Mouse (Mus musculus): ENCODE results near the gene Rdh19. TPM values are rescaled to one million over a fixed set of nuclear protein-coding genes. Genes with fewer than 3 reads are reported as not detected.

The Rdh19 gene
- total and polyA plus RNA-seq, 3 experiments, result not detected

DNA sequence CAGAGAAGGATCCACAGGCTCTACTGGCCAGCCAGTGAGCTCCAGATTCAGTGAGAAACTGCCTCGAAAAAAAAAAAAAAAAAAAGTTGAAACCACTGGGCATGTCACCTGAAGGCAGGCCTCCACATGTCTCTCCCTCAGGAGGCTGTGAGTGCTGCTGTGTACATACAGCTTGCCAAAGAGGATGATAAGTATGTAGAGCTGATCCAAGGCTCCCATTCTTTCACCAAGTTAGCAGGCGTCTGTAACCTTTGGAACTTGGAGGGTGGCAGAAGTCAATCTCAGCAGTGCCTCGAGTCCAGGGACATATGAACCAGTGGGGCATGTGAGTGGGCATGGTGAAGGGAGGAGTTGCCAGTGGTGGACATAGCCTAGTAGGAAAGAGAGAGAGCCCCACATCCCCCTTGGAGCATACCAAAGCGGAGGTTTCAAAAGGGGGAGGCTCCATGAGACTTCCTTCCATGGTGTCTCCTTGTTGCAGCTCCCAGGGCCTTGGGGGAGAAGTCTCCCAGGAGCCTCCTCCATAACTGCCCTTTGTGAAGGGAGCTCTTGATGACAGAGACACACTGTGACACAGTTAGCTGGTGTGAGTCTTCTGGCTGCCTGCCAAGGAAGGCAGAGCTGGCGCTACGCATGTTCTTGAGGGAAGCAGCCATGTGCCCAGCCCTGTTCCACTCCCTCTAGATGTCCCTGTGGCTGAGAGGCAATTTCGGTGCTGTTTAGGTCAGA, 55.2 kb downstream of the Rdh19 start:
- H3K4me3 ChIP-seq (ENCODE audit: control insufficient read depth in 1 of 2, insufficient read depth in 1 of 2, low read depth in 2 of 2, low read length in 2 of 2), result no peak overlapping the region
- TF ChIP-seq POLR2AphosphoS2 (IDR thresholded peaks at IDR 0.05; ENCODE audit: low read length) (no peak), GATA1 (IDR thresholded peaks at IDR 0.05; ENCODE audit: low read depth, low read length) (no peak), RCOR1 (IDR thresholded peaks at IDR 0.05; ENCODE audit: low read depth, low read length) (no peak), TBP (IDR thresholded peaks at IDR 0.05; ENCODE audit: low read depth, low read length) (no peak)
- no peak overlapping the region for H3K9ac ChIP-seq (ENCODE audit: control insufficient read depth, low read depth, low read length, poor library complexity, severe bottlenecking)
- no peaks in the 10 kb centered on the region for H3K36me3 ChIP-seq (ENCODE audit: control insufficient read depth in 1 of 2, insufficient read depth in 2 of 2, low read length in 2 of 2)
- H3K9me3 ChIP-seq (replicated peaks; ENCODE audit: insufficient read depth, low read length), result no peaks in the 10 kb centered on the region
- no peak overlapping the region for H3K27ac ChIP-seq (ENCODE audit: control insufficient read depth, low read depth, low read length)
- H3K4me1 ChIP-seq (ENCODE audit: control insufficient read depth in 1 of 2, insufficient read depth in 2 of 2, low read length in 2 of 2), result no peaks in the 10 kb centered on the region
- no peaks in the 10 kb centered on the region for H3K79me2 ChIP-seq (ENCODE audit: control insufficient read depth, insufficient read depth, low read length, poor library complexity)
- H3K27me3 ChIP-seq (ENCODE audit: control insufficient read depth in 1 of 2, insufficient read depth in 2 of 2, low read length in 2 of 2), result peaks cover 5% of the 10 kb centered on the region in 2 experiments; a peak in 3 of 4 replicates
- peak; percentile 21 for DNase-seq (ENCODE audit: low read depth, low spot score)

DNA sequence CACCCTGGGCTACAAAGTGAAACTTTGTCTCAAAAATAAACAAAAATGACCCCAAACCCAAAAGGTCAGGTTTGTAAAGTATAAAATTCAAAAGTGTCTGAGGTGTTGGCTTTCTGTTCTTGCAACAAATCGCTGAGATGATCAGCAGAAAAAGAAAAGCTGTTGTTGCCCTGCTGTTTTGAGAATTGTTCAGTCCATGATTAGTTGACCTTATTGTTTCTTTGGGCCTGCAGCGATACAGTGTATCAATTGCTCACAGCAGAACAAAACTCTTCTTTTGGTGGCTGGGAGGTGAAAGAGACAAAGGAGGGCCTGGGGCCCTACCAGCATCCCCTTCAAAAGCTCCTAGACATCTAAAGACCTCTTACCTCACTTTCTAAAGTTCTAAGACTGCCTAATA, 56.4 kb downstream of the Rdh19 start:
- H3K4me1 ChIP-seq (ENCODE audit: control insufficient read depth in 1 of 2, insufficient read depth in 2 of 2, low read length in 2 of 2), result no peaks in the 10 kb centered on the region
- H3K27me3 ChIP-seq (ENCODE audit: control insufficient read depth in 1 of 2, insufficient read depth in 2 of 2, low read length in 2 of 2), result peaks cover 0 to 9% of the 10 kb centered on the region in 2 experiments; a peak in 3 of 4 replicates
- H3K27ac ChIP-seq (ENCODE audit: control insufficient read depth, low read depth, low read length), result no peak overlapping the region
- TF ChIP-seq RAD21 (IDR thresholded peaks at IDR 0.05; ENCODE audit: low read depth, low read length) (no peak), E2F4 (IDR thresholded peaks at IDR 0.05; ENCODE audit: borderline replicate concordance, low read depth, low read length) (no peak), KAT2A (conservative IDR thresholded peaks at IDR 0.05; ENCODE audit: low read depth, low read length) (no peak), CHD2 (IDR thresholded peaks at IDR 0.05; ENCODE audit: low read length) (no peak), MYC (IDR thresholded peaks at IDR 0.05; ENCODE audit: low read depth, low read length) (no peak), NELFE (IDR thresholded peaks at IDR 0.05; ENCODE audit: low read depth, low read length) (no peak), ELF1 (IDR thresholded peaks at IDR 0.05; ENCODE audit: low read depth, low read length) (no peak), SIN3A (IDR thresholded peaks at IDR 0.05; ENCODE audit: low read length) (no peak), UBTF (IDR thresholded peaks at IDR 0.05; ENCODE audit: borderline replicate concordance, insufficient read depth, low read depth, low read length) (no peak), MAX (IDR thresholded peaks at IDR 0.05; ENCODE audit: low read length) (no peak)
- H3K9me3 ChIP-seq (replicated peaks; ENCODE audit: insufficient read depth, low read length), result no peaks in the 10 kb centered on the region
- no peak for DNase-seq (ENCODE audit: low read depth, low spot score)
- no peaks in the 10 kb centered on the region for H3K36me3 ChIP-seq (ENCODE audit: control insufficient read depth in 1 of 2, insufficient read depth in 2 of 2, low read length in 2 of 2)
- H3K4me3 ChIP-seq (ENCODE audit: control insufficient read depth in 1 of 2, insufficient read depth in 1 of 2, low read depth in 2 of 2, low read length in 2 of 2), result no peak overlapping the region
- no peaks in the 10 kb centered on the region for H3K79me2 ChIP-seq (ENCODE audit: control insufficient read depth, insufficient read depth, low read length, poor library complexity)
- H3K9ac ChIP-seq (ENCODE audit: control insufficient read depth, low read depth, low read length, poor library complexity, severe bottlenecking), result no peak overlapping the region

DNA sequence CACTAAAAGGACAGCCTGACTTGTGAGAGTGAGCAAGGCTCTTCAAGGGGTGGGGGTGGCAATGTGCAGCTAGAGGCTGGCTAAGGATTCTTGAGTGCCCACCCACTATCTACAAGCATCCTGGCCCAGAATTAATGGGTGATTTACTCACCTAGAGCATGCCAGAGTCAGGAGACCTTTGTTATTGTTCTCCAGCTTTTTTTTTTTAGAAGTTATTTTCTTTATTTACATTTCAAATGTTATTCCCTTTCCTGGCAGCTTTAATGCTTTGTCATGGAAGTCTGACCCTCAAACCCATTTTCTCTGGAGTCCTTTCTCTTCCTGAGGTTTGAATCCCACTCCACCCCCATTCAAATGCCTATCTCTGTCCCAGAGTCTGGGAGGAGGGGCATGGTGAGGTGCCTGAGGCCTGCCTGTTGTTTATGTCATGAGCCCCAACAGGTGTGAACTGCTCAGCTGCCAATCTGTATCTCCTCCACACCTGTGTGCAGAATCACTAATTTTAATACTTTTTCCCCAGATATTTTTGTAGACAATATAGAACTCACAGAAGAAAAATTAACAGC, 57.7 kb downstream of the Rdh19 start:
- Histone ChIP-seq H3K27me3 (ENCODE audit: control insufficient read depth in 1 of 2, insufficient read depth in 2 of 2, low read length in 2 of 2) (peaks cover 2 to 7% of the 10 kb centered on the region in 2 experiments; a peak in 3 of 4 replicates), H3K27ac (ENCODE audit: control insufficient read depth, low read depth, low read length) (no peak overlapping the region)

More for the DNA sequence above, 57.7 kb downstream of the Rdh19 start:
- Histone ChIP-seq H3K9me3 (replicated peaks; ENCODE audit: insufficient read depth, low read length) (no peaks in the 10 kb centered on the region), H3K79me2 (ENCODE audit: control insufficient read depth, insufficient read depth, low read length, poor library complexity) (no peaks in the 10 kb centered on the region), H3K36me3 (ENCODE audit: control insufficient read depth in 1 of 2, insufficient read depth in 2 of 2, low read length in 2 of 2) (no peaks in the 10 kb centered on the region), H3K4me3 (ENCODE audit: control insufficient read depth in 1 of 2, insufficient read depth in 1 of 2, low read depth in 2 of 2, low read length in 2 of 2) (no peak overlapping the region), H3K4me1 (ENCODE audit: control insufficient read depth in 1 of 2, insufficient read depth in 2 of 2, low read length in 2 of 2) (no peaks in the 10 kb centered on the region), H3K9ac (ENCODE audit: control insufficient read depth, low read depth, low read length, poor library complexity, severe bottlenecking) (no peak overlapping the region)
- DNase-seq (ENCODE audit: low read depth, low spot score), result no peak
- TF ChIP-seq ZC3H11A (IDR thresholded peaks at IDR 0.05; ENCODE audit: low read depth, low read length), result no peak
- TF ChIP-seq CHD2 (IDR thresholded peaks at IDR 0.05; ENCODE audit: low read length), result no peak
- no peak for TF ChIP-seq CHD1 (IDR thresholded peaks at IDR 0.05; ENCODE audit: low read depth, low read length)
- TF ChIP-seq MYC (IDR thresholded peaks at IDR 0.05; ENCODE audit: low read depth, low read length), result no peak
- no peak for TF ChIP-seq TBP (IDR thresholded peaks at IDR 0.05; ENCODE audit: low read depth, low read length)
- TF ChIP-seq TAL1 (IDR thresholded peaks at IDR 0.05; ENCODE audit: low read length), result no peak
- no peak for TF ChIP-seq ELF1 (IDR thresholded peaks at IDR 0.05; ENCODE audit: low read depth, low read length)
- no peak for TF ChIP-seq KAT2A (conservative IDR thresholded peaks at IDR 0.05; ENCODE audit: low read depth, low read length)

Data from MEL (cell line).